Mouse (Mus musculus) liver, postnatal 0 days (tissue): Measurements from ENCODE around the gene Cd99l2.

Experiments
- CTCF ChIP-seq: sonication (generic); IDR thresholded peaks from 2 replicates; pipeline ENCODE4 v1.5.1; 2016; ENCODE audit warnings: antibody characterized with exemption, low read depth
- EP300 ChIP-seq: IDR thresholded peaks from 2 replicates; pipeline ENCODE4 v1.6.1; 2016; ENCODE audit warnings: antibody characterized with exemption, low read depth, mild to moderate bottlenecking

DNA sequence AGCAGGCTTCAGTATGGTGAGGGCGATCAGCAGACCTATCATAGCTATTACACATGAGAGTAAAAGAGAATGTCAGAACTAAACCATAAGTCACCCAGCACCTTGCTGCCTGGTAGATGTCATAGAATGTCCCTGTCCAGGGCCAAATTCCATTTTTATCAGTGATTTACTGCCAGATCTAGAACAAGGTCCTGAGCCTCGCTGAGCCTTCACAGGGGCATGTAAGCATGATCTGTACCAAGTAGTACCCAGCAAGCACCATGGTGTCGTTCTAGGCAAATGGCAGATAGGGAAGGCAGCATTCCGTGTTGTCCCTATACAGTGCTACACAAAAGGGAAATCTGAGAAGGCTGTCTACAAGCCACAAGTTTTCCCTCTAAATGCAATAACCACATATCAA, 79.0 kb downstream of the Cd99l2 start:
- no peak for TF ChIP-seq CTCF
- no peak for TF ChIP-seq EP300
